Mouse (Mus musculus) natural killer cell, adult 2 months (primary cell): Measurements from ENCODE around the gene Smad3.

ENCODE experiments used
- DNase-seq, 2 experiments: peaks; one replicate each; pipeline ENCODE4 v3.0.0; 2022; ENCODE audit warnings: low spot score in 2 of 2

Gene Smad3

DNA sequence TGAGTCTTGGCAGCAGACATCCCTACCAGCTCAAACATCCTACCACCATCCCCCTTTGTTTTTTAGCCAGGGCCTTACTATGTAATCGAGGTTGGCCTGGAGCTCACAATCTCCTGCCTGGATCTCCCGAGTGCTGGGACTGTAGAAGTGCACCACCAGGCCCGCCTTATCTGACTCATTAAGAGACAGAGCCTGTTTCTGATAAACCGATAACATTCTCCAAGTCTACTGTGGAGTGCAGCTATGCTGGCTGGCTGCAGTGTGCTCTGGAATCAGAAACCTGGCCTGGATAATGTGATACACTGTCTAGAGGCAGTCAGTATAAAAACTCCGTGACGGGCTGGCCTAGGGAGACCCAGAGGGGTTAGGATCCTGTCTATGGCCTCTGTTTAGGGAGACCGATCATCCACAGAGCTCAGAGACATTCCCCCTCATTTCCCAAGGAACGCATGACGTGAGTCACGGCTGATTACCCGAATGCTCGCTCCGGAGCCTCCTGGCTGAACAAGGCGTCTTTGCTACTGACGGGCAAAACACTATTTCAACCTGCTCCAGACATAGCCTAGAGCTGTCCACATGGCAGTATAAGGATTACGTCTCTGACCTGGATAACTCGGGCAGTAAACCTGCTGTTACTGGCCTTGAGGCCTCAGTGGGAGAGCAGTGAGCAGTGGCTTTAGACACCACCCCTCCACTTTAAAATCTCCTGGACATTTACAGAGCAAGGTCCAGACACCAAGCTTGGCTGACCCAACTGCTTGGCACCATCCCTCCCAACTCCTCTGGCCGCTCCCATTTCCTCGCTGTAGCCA lies 11.8 kb downstream of the Smad3 start:
- no peak for DNase-seq

- no peak for DNase-seq
These were observed 13.2 kb downstream of the Smad3 start for GRCm38 (mm10) chr9:63744595-63744994.

DNA sequence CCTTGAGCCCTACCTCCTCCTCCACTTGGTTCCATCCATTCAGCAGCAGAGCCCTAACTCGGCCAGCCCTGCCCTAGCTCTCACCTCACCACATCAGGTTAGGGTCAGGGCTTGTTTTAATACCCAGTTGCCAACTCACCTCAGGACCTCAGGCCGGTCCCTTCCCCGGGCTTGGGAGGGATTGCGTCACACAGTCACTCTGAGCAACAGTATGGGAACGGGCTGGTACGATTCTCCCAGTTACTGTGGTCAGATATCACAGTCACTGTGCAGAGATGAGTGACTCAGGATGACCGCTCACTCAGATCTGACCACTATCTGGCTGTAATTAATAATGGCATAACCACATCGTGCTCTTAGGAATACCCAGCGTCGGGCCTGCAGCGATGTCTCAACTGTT lies 14.0 kb downstream of the Smad3 start:
- DNase-seq, result no peak

DNA sequence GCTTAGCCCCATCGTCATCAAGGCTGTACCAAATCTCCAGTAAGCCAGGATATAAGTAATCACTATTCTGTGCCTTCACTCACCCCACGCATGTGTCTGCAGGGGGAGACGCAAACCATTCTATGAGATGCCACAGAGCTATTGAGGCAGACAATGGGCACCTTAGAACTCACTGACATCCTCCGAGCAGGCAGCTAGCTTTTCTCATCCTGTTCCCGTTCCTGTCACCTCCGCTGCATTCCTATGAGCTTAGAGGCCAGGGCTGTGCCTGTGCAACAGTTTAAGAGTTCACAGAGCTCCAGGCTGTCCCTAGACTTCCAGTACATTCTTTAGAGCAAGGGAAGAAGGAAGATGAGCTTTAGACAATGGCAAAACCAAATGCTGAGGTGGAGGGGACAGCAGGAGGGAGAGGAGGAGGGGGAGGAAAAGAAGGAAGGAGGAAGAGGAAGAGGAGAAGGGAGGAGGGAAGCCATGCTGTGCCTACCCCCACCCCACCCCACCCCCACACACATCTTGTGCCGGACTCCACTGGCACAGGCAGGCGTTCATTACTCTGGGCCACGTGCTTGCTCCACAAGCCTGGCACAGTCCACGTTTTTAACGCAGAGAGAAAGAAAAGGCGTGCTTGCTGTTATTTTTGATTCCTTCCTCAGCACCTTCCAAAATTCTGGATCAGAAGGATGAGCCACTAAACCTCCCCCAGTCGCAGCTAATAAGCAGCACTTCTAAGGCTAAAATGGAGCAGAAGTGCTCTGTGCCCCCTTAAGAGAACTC lies 14.7 kb downstream of the Smad3 start:
- DNase-seq, result no peak

- no peak for DNase-seq
These were observed 15.5 kb downstream of the Smad3 start for GRCm38 (mm10) chr9:63742318-63742717.

- no peak for DNase-seq
These were observed 16.0 kb downstream of the Smad3 start for GRCm38 (mm10) chr9:63741792-63742191.

DNA sequence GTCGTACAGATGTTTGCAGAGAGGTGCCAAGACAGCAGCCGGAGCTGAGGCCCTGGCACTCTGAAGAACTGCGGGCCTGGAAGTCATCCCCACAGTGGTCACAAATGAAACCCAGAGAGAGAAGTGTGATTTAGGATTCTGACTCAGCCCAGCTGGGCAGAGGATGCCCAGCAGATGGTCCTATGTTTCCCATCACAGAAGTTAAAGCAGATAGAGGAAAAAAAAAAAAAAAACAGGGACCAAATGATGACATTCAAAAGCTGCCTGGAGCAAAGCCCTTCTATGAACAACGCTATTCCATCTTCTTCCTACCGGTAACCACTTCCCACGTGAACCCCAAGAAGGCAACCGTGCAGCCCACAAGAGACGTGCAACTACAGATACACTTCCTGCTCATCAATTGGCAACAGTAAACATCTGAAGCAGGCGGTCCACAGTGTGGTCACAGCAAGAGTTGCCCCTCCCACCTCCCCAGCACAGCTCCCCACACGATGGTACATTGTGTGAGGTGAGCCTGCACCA lies 17.4 kb downstream of the Smad3 start:
- peak; percentile 76 for DNase-seq

- DNase-seq, result peak in 1 of 2 experiments; percentile 67
These were observed 19.0 kb downstream of the Smad3 start for GRCm38 (mm10) chr9:63738830-63739229.

- peak in 1 of 2 experiments; percentile 53 for DNase-seq
These were observed 19.6 kb downstream of the Smad3 start for GRCm38 (mm10) chr9:63738086-63738701.

DNA sequence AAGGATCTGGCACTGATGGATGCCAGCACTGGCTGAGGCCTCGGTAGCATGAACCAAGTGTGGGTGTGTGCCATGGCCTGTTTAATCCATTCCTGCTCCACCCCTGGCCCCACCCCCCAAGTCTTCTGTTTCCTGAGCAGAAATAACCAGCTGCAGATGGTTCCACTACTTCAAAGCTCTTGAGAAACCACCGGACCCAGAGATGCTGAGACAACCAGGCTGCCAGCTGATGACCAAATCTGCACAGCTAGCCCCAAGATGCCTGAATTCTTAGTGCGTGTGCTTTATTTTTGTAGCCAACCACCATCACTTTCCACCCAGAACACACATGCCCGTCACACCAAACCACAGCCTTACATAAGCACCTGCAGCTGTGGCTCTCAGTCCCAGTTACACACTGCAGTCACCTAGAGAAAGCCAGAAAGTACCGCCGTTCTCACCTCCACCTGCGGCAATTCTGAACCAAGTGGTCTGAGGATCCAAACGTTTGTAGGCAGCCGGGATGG lies 20.3 kb downstream of the Smad3 start:
- DNase-seq, result peak; percentile 87 to 90

- no peak for DNase-seq
These were observed 23.5 kb downstream of the Smad3 start for GRCm38 (mm10) chr9:63734261-63734660.

DNA sequence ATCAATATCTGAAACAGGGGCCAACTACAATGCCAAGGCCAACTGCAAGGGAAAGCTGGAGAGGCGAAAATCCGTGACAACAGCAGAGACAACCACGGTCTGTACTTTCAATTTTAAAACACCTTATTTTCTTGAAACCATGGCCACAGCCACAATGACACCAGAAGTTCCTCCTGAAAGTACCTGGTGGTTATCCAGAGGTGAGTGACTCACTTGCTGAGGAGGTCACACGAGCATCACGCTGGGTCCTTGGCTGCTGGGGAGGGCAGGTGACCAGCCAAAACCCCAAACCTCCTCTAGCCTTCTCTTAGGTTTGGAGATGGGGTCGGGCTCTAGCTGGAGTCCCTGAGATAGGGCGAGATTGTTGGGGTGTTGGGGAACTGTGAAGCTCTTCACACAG lies 25.1 kb downstream of the Smad3 start:
- DNase-seq, result peak; percentile 82 to 87

DNA sequence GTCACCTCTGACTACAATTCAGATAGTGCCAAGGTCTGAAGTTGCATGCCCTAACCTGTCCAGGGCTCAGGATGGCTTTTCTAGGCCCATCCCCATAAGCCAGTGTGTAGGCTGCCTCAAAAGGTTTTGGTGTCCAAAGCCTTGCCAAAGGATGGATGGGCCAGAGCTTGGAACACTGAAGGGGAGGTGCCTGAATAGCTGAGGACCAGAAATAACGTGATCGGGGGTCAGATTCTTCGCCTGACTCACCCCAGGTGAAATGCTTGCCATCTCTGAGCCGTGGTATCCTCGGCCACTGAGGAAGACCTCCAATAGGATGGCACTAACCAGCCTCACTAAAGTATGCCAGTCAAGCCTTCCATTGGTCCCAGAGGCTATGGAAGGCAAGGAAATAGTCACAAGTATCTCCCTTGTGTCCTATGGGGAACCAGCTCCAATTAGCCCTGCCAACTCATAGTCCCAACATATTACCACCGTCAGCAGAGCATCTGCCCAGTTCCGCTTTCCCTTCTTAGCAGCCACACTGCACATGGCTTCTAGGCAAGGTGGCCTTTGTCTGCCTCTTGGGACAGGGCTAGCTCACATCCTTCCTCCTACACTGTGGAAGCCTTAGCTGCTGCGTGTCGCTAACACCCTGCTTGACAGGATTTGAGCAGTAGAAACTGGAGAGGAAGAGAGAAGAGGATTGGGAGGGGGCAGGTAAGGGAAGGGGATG lies 26.5 kb downstream of the Smad3 start:
- DNase-seq, result peak in 1 of 2 experiments; percentile 59

DNA sequence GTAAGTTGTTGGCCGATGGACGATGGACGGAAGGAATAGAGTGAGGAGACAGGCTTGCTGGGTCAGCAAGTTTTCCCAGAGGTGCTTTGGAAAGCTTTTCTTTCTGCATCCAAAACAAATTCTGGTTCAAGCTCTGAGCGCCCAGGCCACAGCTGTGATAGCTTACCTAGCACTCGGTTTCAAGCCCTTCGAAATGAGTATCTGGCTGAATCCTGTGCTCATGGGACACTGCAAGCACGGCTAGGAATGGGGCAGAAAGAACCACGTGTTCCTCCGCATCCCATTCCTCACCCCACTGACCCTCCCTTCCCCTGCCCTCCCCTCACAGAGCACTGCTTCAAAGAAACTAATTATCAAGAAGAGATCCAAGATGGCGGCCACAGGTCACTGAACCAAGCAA lies 28.8 kb downstream of the Smad3 start:
- no peak for DNase-seq

DNA sequence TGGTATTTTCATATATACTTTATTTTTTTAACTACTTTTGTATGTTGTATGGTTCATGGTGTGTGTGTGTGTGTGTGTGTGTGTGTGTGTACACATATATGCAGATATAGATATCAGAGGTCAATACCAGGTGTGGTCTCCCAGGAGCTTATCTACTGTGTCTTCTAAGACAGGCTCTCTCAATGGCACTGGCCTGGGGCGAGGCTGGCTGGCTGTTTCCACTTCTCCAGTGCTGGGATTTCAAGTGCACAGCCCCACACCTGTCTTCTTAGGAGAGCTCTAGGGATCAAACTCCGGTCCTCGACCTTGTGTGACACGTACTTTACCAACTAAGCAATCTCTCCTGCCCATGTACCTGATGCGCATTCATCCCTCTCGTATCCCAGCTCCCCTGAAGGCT lies 30.7 kb downstream of the Smad3 start:
- no peak for DNase-seq

DNA sequence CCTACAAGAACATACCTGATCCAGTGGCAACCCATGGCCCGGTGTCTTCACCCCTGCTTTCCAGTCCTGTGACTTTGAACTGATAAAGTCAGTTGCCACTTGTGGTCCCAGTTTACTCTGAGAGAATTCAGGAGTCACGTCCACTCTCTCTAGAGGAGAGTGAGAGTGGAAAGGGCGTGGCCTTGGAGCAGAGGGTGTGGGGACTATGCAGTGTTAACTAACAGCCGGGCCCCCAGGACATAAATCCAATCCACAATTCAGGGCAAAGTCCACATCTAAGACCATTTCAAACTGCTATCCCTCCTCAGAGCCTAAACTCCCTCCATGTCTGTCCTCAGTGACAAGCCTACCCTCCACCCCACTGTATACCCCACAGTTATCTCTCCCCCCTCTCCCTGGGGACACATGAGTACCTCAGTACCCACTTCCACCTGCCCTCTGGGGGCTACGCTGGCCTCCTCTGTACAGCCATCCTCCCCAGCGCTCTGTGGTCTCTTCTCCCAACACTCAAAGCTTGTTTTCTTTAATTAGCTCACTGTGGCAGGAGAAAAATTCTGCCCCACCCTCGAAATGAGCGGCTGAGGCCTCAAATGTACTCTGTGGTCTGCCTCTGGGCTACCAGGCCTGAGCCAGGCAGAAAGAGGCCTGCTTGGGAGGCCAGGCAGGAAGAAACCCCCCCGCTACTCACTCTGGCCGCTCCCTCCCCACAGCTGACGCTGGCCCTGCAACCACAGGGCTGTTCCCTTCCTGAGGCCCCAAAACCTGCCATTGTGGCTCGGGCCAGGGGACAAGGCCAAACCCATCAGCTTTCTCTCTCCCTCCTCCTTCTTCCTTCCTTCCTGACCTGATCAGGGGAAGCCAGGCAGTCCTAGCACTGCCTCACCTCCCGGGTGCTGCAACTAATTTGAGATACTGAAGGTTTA lies 31.4 kb downstream of the Smad3 start:
- peak; percentile 79 to 90 for DNase-seq

GRCm38 (mm10) chr9:63724750-63725149 lies 33.0 kb downstream of the Smad3 start:
- peak in 1 of 2 experiments; percentile 48 for DNase-seq

DNA sequence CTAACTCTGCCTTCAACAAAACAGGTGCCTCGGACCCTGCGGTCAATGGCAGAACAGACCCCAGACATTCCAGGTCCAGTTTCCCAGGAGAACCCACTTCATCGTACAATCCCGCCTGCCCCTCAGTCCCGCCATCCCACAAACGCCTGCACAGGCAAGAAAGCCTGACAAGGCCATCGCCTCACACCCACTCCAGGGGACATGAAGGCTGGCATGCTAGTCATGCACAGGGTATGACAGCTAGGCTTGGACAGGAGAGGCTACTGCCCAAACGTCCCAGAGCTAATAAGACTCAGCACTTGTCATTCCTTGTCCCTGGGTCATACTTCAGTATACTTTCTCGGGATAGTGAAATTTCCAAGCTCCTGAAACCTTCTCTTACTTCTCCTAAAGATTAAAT lies 34.9 kb downstream of the Smad3 start:
- no peak for DNase-seq

GRCm38 (mm10) chr9:63722350-63722749 lies 35.4 kb downstream of the Smad3 start:
- DNase-seq, result peak; percentile 70 to 85

- DNase-seq, result peak; percentile 73 to 78
These were observed 36.1 kb downstream of the Smad3 start for GRCm38 (mm10) chr9:63721573-63722275.
